Mouse (Mus musculus) layer of hippocampus, adult 2 months (tissue): Measurements from ENCODE around the gene Abhd12b. TPM values are rescaled to one million over a fixed set of nuclear protein-coding genes. Genes with fewer than 3 reads are reported as not detected.
"Not testable (repeated sequence)": the region's sequence is repeated elsewhere in the genome, so short reads cannot be mapped to it uniquely, and the experiment has no call there.

ENCODE experiments used
- DNase-seq, 2 experiments: peaks; one replicate each; pipeline ENCODE4 v3.0.0; 2022; ENCODE audit warnings: low spot score in 2 of 2
- H3K27ac ChIP-seq: fragments of 200-600 bp; 2 replicates; pipeline ENCODE4 v1.8.1; 2022
- H3K4me3 ChIP-seq: fragments of 200-600 bp; 2 replicates; pipeline ENCODE4 v1.8.1; 2022; ENCODE audit warnings: mild to moderate bottlenecking
- CTCF ChIP-seq: fragments of 200-600 bp; conservative IDR thresholded peaks from 2 replicates; pipeline ENCODE4 v1.8.1; 2022; ENCODE audit warnings: antibody characterized with exemption, mild to moderate bottlenecking, moderate library complexity
- total RNA-seq, 2 experiments: library from RNA; stranded (reverse); gene quantifications; 2 replicates each; pipeline ENCODE4 v1.2.3; 2021

The Abhd12b gene
- total RNA-seq, 2 experiments from 2014 or later: not detected

GRCm38 (mm10) chr12:70118721-70119345 is 35.1 kb upstream of the Abhd12b start:
- TF ChIP-seq CTCF: peak; percentile 52
- Histone ChIP-seq H3K27ac (peak overlapping the region; percentile 71), H3K4me3 (no peak overlapping the region)
- peak; percentile 53 to 85 for DNase-seq

- peak overlapping the region; percentile 71 for H3K27ac ChIP-seq
These were observed 34.4 kb upstream of the Abhd12b start for GRCm38 (mm10) chr12:70119552-70119951.

GRCm38 (mm10) chr12:70126626-70127025 is 27.3 kb upstream of the Abhd12b start:
- H3K27ac ChIP-seq: no peak overlapping the region
- no peak for DNase-seq
- TF ChIP-seq CTCF: no peak
- no peak overlapping the region for H3K4me3 ChIP-seq

More at GRCm38 (mm10) chr12:70119552-70119951, 34.4 kb upstream of the Abhd12b start:
- no peak overlapping the region for H3K4me3 ChIP-seq
- TF ChIP-seq CTCF: no peak
- DNase-seq: no peak

GRCm38 (mm10) chr12:70129105-70129504 is 24.8 kb upstream of the Abhd12b start:
- no peak for DNase-seq
- no peak overlapping the region for H3K27ac ChIP-seq
- peak; percentile 48 for TF ChIP-seq CTCF
- H3K4me3 ChIP-seq: no peak overlapping the region

- Histone ChIP-seq H3K27ac (peak overlapping the region; percentile 82), H3K4me3 (peak overlapping the region; percentile 52)
- TF ChIP-seq CTCF: no peak
- DNase-seq: peak in 1 of 2 experiments; percentile 40
These were observed 22.8 kb upstream of the Abhd12b start for GRCm38 (mm10) chr12:70131042-70131675.

GRCm38 (mm10) chr12:70134627-70135235 is 19.2 kb upstream of the Abhd12b start:
- no peak for DNase-seq
- no peak for TF ChIP-seq CTCF
- H3K27ac ChIP-seq: no peak overlapping the region

GRCm38 (mm10) chr12:70136185-70136756 is 17.7 kb upstream of the Abhd12b start:
- Histone ChIP-seq H3K27ac (no peak overlapping the region), H3K4me3 (no peak overlapping the region)
- TF ChIP-seq CTCF: no peak
- DNase-seq: no peak

More at GRCm38 (mm10) chr12:70134627-70135235, 19.2 kb upstream of the Abhd12b start:
- no peak overlapping the region for H3K4me3 ChIP-seq

GRCm38 (mm10) chr12:70137095-70137494 is 16.8 kb upstream of the Abhd12b start:
- H3K4me3 ChIP-seq: no peak overlapping the region
- H3K27ac ChIP-seq: no peak overlapping the region
- no peak for TF ChIP-seq CTCF
- no peak for DNase-seq

GRCm38 (mm10) chr12:70137626-70138025 is 16.3 kb upstream of the Abhd12b start:
- no peak for DNase-seq
- no peak for TF ChIP-seq CTCF
- no peak overlapping the region for H3K27ac ChIP-seq
- H3K4me3 ChIP-seq: no peak overlapping the region

- TF ChIP-seq CTCF: no peak
- no peak for DNase-seq
- Histone ChIP-seq H3K27ac (no peak overlapping the region), H3K4me3 (no peak overlapping the region)
These were observed 14.1 kb upstream of the Abhd12b start for GRCm38 (mm10) chr12:70139871-70140270.

GRCm38 (mm10) chr12:70140542-70140941 is 13.4 kb upstream of the Abhd12b start:
- DNase-seq: no peak
- no peak for TF ChIP-seq CTCF
- Histone ChIP-seq H3K27ac (no peak overlapping the region), H3K4me3 (no peak overlapping the region)

GRCm38 (mm10) chr12:70140993-70141576 is 12.9 kb upstream of the Abhd12b start:
- Histone ChIP-seq H3K4me3 (no peak overlapping the region), H3K27ac (no peak overlapping the region)
- no peak for DNase-seq
- no peak for TF ChIP-seq CTCF

GRCm38 (mm10) chr12:70144106-70144587 is 9.8 kb upstream of the Abhd12b start:
- H3K4me3 ChIP-seq, DNase-seq, H3K27ac ChIP-seq: not testable (repeated sequence)
